Mouse (Mus musculus): ENCODE data around the gene Sema3b. TPM values are rescaled to one million over a fixed set of nuclear protein-coding genes. Genes with fewer than 3 reads are reported as not detected.

The Sema3b gene
- polyA plus RNA-seq, 1 experiment: 4.3 TPM

DNA sequence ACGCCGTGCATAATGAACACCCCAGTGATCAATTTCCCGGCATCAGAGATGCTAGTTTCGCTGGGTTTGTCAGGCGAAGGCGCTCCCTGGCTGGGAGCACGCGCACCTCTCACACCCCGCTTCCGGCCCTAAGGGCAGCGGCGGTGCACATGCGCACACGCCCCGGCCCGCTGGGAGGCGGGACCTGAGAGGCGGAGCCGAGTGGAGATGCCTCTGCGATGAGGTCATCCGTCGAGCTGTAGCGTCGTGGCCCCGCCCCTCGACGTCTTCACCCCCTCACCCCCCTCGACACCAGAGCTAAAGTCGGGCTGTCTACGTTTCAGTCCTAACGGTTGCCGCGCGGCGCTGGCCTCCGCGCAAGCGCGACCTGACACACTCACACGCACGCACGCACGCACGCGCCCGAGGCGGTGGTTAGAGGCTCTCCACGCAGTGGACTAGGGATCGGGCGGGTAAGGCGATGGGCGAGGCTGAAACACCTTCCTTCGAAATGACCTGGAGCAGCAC, 54.7 kb downstream of the Sema3b start:
- Histone ChIP-seq H3K4me3 (ENCODE audit: insufficient read depth, low read length) (peak overlapping the region; percentile 66), H3K4me1 (ENCODE audit: control insufficient read depth, insufficient read depth, low read length) (peaks cover 1% of the 10 kb centered on the region; the same call in 1 of the 2 replicates), H3K27ac (ENCODE audit: insufficient read depth, low read length) (peak overlapping the region; percentile 61)
- TF ChIP-seq CTCF (IDR thresholded peaks at IDR 0.05; ENCODE audit: extremely low read depth, insufficient read depth, low read length) (no peak), POLR2A (IDR thresholded peaks at IDR 0.05; ENCODE audit: extremely low read depth, insufficient read depth, low read length) (peak; percentile 90)

DNA sequence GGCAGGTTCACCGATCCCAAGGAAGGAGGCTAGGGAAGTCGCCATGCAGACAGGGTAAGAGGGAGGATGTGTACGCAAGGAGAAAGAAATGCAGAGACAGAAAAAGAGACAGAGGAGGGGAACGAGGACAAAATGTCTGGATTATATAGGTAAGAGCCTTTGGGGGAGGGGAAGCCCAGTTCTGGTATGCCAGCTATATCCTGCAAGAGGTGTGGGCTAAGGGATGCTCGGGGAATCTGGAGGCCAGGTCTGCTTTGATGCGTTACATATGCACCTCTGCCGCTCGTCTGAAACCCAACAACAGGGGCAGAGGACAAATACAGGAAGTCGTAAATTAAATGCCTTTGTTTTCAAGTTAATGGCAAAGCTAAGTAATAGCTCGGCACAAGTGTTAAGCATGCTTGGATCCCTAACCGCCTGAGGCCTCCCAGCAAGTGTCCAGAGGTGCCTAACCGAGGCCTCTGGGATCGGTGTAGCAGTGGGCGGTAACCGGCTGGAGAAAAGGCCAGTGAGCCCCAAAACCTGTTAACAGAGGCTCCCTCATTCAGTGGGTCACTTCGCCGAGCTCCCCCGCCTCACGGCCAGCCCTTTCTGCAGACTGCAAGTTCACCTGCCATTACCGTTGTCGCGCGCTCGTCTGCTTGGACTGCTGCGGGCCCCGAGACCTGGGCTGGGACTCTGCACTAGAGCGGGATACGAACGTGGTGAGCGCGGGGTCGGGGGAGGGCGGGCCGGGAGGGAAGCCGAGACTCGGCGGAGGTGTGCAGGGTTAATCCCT, 55.3 kb downstream of the Sema3b start:
- no peak overlapping the region for H3K27ac ChIP-seq (ENCODE audit: insufficient read depth, low read length)
- peaks cover 1% of the 10 kb centered on the region; the same call in 1 of the 2 replicates for H3K4me1 ChIP-seq (ENCODE audit: control insufficient read depth, insufficient read depth, low read length)
- TF ChIP-seq POLR2A (IDR thresholded peaks at IDR 0.05; ENCODE audit: extremely low read depth, insufficient read depth, low read length): no peak
- TF ChIP-seq CTCF (IDR thresholded peaks at IDR 0.05; ENCODE audit: extremely low read depth, insufficient read depth, low read length): no peak
- peak overlapping the region; percentile 66 for H3K4me3 ChIP-seq (ENCODE audit: insufficient read depth, low read length)

DNA sequence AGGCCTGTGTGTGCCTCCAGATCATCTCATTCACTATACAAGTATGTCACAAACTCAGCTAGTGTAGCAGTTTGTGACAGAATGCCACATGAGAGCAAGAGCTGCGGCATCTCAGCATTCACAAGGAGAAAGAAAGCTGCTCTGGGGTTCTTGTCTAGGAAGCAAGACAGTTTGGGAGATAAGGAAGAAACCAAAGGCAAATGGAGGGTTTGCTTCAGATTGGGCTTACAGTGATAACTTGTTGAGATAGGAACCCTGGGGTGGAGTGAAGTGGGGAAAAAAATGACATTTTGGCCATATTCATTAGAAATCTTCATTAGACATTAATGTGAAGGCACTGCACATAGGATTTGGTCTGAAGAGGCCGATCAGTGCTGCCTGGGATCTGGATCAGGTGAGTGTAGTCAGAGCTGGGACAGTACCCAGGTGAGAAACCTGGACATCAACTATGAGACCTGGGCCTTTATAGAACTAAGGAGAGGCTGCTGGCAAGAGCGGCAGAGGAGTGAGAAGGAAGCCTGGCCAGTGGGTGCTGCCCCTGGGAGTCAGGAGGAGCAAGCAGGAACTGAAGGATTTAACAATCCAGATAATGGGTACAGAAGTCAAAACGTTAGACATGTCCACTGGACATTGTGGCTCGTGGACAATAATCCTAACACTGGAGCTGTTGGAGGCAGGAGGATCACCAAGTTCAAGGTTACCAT, 56.2 kb downstream of the Sema3b start:
- Histone ChIP-seq H3K27ac (ENCODE audit: insufficient read depth, low read length) (no peak overlapping the region), H3K4me3 (ENCODE audit: insufficient read depth, low read length) (no peak overlapping the region), H3K4me1 (ENCODE audit: control insufficient read depth, insufficient read depth, low read length) (peaks cover 1% of the 10 kb centered on the region; the same call in 1 of the 2 replicates)
- TF ChIP-seq POLR2A (IDR thresholded peaks at IDR 0.05; ENCODE audit: extremely low read depth, insufficient read depth, low read length) (no peak), CTCF (IDR thresholded peaks at IDR 0.05; ENCODE audit: extremely low read depth, insufficient read depth, low read length) (no peak)

DNA sequence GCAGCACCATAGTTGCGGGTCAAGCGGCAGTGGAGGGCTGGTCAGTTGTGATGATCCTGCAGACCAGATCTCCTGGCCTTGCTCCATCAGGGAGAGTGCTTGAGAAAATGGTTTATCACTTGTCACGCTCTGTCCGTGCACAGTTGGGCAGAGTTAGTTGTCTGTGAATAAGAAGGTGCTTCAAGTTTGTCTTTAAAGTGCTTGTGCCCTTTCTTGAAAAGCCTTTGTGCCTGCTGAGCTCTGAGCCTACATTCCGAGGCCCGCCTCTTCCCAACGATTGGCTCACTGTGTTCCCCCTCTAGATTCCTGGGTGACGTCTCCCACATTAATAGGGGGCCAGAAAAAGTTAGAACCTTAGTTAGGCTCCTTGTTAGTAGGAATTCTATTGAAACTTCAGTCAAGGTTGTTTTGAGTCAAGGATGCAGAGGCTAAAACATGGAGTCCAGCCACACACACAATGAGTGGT, 57.1 kb downstream of the Sema3b start:
- TF ChIP-seq CTCF (IDR thresholded peaks at IDR 0.05; ENCODE audit: extremely low read depth, insufficient read depth, low read length) (no peak), POLR2A (IDR thresholded peaks at IDR 0.05; ENCODE audit: extremely low read depth, insufficient read depth, low read length) (no peak)
- no peak overlapping the region for H3K27ac ChIP-seq (ENCODE audit: insufficient read depth, low read length)
- peak overlapping the region; percentile 6; the same call in 1 of the 2 replicates for H3K4me3 ChIP-seq (ENCODE audit: insufficient read depth, low read length)
- H3K4me1 ChIP-seq (ENCODE audit: control insufficient read depth, insufficient read depth, low read length): peaks cover 1% of the 10 kb centered on the region; the same call in 1 of the 2 replicates

DNA sequence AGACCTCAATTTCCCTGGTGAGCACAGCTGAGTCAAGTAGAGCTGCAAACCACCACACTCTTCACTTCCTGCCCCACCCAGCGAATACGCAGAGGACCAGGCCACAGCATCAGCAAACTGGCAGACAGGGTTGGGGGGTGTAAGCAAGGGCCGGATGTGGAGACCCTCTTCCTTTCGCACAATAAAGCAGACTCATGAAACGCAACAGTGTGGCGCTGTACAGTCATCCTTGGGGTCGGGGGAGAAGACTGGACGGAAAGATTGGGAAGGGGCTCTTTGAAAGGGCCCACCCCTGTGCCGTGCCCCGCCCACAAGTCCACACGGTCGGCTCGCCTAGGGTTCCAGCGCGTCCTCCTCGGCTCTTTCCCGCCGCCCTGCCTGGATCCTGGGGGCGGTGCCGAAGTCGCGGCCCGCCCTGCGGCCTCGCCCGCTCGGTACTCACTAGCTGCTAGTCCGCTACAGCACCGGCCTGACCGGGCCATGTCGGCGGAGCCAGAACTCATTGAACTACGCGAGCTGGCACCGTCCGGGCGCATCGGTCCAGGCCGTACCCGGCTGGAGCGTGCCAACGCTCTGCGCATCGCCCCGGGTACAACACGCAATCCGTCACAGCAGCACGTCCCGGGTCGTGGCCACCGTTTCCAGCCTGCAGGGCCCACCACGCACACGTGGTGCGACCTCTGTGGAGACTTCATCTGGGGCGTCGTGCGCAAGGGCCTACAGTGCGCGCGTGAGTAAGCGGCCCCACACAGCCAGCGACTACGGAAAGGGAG, 57.7 kb downstream of the Sema3b start, which contains the start of gene Rassf1:
Rassf1 (plus strand) TSS at position 439 of the 773 bp plus-strand sequence.
- TF ChIP-seq POLR2A (IDR thresholded peaks at IDR 0.05; ENCODE audit: extremely low read depth, insufficient read depth, low read length) (no peak), CTCF (IDR thresholded peaks at IDR 0.05; ENCODE audit: extremely low read depth, insufficient read depth, low read length) (no peak)
- Histone ChIP-seq H3K4me1 (ENCODE audit: control insufficient read depth, insufficient read depth, low read length) (peaks cover 1% of the 10 kb centered on the region; the same call in 1 of the 2 replicates), H3K27ac (ENCODE audit: insufficient read depth, low read length) (no peak within 1 kb of the TSS), H3K4me3 (ENCODE audit: insufficient read depth, low read length) (peak within 1 kb of the TSS; percentile 6; the same call in 1 of the 2 replicates)

DNA sequence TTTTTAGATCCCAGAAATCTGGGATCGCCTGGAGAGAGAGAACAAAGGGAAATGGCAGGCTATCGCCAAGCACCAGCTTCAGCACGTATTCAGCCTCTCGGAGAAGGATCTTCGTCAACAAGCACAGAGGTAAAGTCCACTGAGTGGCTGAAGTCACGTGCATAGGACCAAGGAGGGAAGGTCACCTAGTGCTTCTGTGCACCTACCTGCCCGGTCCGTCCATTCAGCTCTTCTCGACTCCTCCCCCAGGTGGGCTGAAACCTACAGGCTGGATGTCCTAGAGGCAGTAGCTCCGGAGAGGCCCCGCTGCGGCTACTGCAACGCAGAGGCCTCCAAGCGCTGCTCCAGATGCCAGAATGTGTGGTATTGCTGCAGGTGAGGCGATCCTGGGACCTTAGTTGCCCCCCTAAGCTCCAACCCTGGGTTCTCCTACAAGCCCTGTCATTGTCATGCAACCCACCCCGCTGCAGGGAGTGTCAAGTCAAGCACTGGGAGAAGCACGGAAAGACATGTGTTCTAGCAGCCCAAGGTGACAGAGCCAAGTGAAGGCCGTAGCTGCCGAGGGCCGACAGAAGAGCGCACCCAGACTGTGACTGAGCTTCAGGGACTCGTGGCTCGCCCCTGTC, 58.4 kb downstream of the Sema3b start:
- H3K4me1 ChIP-seq (ENCODE audit: control insufficient read depth, insufficient read depth, low read length): peaks cover 1% of the 10 kb centered on the region; the same call in 1 of the 2 replicates
- TF ChIP-seq CTCF (IDR thresholded peaks at IDR 0.05; ENCODE audit: extremely low read depth, insufficient read depth, low read length): no peak
- no peak for TF ChIP-seq POLR2A (IDR thresholded peaks at IDR 0.05; ENCODE audit: extremely low read depth, insufficient read depth, low read length)
- H3K27ac ChIP-seq (ENCODE audit: insufficient read depth, low read length): no peak overlapping the region
- H3K4me3 ChIP-seq (ENCODE audit: insufficient read depth, low read length): no peak overlapping the region

DNA sequence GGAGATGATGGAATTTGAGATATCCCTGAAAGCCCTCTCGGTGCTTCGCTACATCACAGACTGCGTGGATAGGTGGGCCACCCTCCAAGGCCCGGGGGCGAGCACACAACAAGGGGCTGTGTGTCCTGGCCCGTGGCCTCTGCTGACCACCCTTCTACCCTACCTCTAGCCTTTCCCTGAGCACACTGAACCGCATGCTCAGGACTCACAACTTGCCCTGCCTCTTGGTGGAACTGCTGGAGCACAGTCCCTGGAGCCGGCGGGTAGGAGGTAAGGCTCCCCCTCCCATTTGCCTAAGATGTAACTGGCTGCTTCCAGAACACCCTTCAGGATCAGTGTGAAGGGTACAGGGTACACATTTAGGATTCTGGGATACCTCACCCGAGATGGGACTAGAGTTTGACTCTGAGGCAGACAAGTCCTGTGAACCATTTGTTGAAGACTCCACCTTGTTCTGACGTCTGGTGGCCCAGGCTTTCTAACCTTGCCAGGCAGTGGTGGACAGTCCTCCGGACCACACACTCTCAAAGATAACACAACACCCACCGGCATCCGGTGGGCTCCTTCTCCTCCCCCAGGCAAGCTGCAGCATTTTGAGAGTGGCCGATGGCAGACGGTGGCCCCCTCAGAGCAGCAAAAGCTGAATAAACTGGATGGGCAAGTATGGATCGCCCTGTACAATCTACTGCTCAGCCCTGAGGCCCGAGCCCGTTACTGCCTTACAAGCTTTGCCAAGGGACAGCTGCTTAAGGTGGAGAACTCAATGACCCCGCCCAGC, 59.5 kb downstream of the Sema3b start:
- no peak overlapping the region for H3K27ac ChIP-seq (ENCODE audit: insufficient read depth, low read length)
- no peak overlapping the region for H3K4me3 ChIP-seq (ENCODE audit: insufficient read depth, low read length)
- TF ChIP-seq POLR2A (IDR thresholded peaks at IDR 0.05; ENCODE audit: extremely low read depth, insufficient read depth, low read length) (no peak), CTCF (IDR thresholded peaks at IDR 0.05; ENCODE audit: extremely low read depth, insufficient read depth, low read length) (no peak)
- H3K4me1 ChIP-seq (ENCODE audit: control insufficient read depth, insufficient read depth, low read length): peaks cover 1% of the 10 kb centered on the region; the same call in 1 of the 2 replicates

DNA sequence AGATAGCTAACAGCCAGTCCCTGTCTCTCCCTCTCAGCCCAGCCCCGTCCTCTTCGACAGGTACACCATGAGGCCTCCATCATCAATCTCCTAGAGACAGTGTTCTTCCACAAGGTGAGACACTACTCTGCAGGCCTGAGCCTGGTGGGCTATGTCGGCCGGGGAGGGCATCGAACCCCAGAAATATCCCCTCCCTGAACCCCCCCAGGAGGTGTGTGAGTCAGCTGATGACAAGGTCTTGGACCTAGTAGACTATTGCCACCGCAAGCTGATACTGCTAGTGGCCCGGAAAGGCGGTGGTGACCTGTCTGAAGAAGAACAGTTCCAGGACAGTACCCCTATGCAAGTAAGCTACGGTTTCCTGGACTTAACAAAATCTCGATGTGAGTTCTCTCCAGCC, 60.2 kb downstream of the Sema3b start:
- no peak for TF ChIP-seq POLR2A (IDR thresholded peaks at IDR 0.05; ENCODE audit: extremely low read depth, insufficient read depth, low read length)
- no peak for TF ChIP-seq CTCF (IDR thresholded peaks at IDR 0.05; ENCODE audit: extremely low read depth, insufficient read depth, low read length)
- Histone ChIP-seq H3K27ac (ENCODE audit: insufficient read depth, low read length) (no peak overlapping the region), H3K4me3 (ENCODE audit: insufficient read depth, low read length) (no peak overlapping the region), H3K4me1 (ENCODE audit: control insufficient read depth, insufficient read depth, low read length) (peaks cover 1% of the 10 kb centered on the region; the same call in 1 of the 2 replicates)

Measured in cortical plate, adult 2 months (tissue).